Mouse (Mus musculus): ENCODE results near the gene Dpf3. TPM values are rescaled to one million over a fixed set of nuclear protein-coding genes. Genes with fewer than 3 reads are reported as not detected.

Dpf3 gene
- total RNA-seq, 4 experiments from 2014 or later, result 16.7 to 21.1 (median 18.0) TPM

DNA sequence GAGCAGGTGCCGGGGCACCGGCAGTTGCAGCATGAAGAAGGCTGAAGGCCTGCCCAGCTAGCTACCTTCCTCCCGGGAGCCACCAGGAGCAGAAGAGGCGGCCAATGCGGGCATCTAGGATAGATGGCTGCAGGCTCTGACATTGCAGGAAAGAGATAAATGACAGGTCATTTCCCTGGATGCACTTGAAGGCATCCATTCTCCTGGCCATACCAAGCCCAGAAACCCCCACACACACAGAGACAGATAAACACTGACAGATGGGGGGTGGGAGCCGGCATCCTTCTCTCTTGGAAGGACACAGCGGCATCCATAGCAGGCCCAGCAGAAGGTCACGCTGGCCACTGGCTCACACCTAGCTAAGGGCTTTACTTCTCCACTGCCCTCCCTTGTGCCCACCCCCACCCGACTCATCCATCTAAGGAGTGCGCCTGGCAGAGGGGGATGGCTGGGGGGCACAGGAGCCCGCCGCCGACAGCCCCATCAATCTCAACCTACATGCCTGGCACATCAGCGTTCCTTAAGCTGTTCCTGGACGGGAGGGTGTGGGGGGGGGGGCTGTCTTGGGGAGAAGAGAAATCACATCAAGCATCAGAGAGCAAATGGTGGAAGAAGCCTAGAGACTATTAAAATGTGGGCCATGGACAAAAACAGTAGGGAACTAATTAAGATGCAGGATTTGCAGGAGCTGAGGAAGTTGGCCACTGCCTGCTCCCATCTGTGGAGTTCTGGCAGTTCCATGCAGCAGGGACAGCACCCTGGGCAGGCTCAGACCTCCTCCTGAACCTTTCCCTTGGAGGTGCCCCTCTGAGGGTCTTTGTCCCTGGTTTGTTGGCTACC, 145.3 kb downstream of the Dpf3 start:
- no peak for DNase-seq (ENCODE audit: low spot score)

DNA sequence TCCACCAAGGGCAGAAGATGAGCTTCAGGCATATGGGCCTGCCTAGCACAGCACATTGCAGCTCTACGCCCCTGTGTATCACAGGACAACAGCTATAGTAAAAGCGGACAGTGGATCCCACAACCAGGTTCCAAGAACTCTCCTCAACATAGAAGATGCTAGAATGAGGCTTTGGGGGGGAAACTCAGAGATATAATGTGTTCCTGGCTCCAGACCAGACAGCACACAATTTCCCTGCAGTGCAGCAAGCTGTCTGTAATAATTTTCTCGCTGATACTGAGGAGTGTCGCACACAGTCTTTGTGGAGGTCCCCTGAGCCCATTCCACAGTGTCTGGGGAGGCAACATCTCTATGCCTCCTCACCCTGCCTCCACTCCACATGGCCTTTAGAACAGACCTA, 146.6 kb downstream of the Dpf3 start:
- DNase-seq (ENCODE audit: low spot score), result no peak

GRCm38 (mm10) chr12:83338345-83338744, 149.2 kb downstream of the Dpf3 start:
- no peak for DNase-seq (ENCODE audit: low spot score)

- DNase-seq (ENCODE audit: low spot score), result no peak
Observed at GRCm38 (mm10) chr12:83337776-83338149, 149.8 kb downstream of the Dpf3 start.

DNA sequence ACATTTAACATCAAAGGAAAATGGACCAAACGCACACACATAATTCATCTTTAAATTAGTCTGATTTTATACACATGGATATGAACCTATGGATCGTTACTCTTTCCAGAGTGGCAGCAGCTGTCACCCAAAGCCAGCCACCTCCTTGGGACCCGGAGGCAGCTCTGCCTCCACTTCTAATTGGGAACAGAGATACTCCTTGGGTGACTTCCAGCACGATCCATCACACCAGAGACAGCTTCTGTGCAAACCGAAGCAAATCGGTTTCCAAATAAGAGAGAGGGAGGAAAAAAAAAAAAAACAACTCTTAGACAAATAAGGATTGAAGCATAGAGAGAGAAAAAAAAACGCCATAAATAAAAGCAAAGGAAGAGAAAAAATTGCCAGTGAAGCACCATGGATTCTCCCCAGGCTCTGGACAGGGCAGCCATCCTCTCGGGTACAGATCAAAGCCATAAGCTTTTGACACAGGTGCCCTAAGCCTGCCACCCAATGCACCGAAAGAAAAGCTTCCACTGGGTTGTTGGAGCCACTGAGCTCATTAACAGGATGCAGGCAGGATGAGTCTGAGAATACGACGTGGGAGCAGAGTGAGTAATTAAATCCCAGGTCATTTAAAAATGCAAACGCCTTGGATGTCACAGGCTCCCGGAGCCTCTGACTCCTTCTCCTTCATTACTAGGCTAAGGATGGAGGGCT, 150.3 kb downstream of the Dpf3 start:
- DNase-seq (ENCODE audit: low spot score), result no peak

DNA sequence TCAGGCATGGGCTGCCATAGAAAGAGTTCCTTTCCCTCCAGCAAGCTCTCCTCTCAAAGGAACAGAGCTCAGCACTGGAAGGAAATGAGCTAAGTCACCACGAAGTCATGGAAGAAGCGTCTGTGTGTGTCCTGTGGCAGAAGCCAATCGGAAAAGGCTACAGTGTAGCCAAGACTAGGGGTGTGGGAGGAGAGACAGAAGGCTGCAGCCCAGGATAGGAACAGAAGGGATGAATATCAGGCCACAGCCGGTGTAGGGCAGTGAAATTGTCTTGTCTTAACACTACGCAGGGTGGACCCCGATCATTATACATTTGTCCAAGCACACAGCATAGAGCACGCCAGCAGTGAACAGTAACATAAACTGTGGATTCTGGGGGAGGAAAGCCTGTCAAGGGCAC, 157.5 kb downstream of the Dpf3 start:
- no peak for DNase-seq (ENCODE audit: low spot score)

DNA sequence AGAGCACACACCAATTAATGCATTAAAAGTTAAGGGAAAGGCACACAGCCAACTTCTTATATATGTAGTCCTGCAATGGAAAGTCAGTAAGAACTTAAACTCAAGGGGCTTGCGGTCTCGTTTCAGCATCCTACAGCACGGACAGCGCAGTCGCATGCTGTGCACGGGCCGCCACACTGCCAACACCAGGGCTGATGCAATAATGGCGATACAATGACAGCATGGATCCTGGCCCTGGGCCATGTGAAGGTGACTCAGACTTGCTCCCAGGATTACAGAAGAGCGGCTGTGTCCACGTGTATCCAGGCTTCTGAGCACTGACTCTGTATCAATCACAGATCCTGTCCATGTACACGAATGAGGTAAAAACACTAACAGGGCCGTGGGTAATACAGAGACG, 158.6 kb downstream of the Dpf3 start:
- no peak for DNase-seq (ENCODE audit: low spot score)

DNA sequence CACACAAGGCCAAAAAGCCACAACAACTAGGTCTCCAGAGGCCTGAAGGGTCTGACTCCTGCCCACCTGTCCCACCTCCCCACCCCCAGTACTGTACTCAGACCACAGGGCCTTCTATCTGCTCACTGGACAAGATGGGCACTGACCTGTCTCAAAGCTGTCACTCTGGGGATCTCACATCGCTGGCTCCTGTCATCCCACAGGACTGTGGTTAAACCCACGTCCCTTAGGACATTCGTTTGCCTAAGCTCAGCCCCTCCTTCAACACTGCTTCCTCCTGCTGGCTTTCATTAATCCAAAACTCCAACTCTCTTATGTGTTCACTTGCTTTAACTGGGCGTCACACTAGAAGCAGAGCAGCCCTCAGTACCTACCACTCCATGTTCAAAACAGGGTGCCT, 159.0 kb downstream of the Dpf3 start:
- DNase-seq (ENCODE audit: low spot score), result no peak

GRCm38 (mm10) chr12:83327451-83327850, 160.1 kb downstream of the Dpf3 start:
- DNase-seq (ENCODE audit: low spot score), result no peak

DNA sequence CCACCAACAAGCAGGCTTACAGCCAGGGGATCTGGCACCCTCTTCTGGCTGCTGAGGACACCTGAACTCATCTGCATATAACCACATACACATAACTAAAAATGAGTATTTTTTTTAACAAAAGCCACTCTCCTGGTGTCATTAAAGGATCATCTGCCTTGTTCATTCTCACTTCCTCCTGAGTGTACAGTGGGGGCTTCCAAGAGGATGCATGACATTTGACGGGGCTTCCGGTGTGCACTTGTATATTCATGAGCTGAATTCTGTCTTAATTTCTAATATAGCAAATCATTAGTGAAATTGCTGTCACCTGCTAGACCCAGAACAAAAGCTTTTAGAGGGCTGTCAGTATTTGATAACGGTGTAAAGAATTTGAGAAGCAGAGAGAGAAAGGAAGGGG, 166.8 kb downstream of the Dpf3 start:
- no peak for DNase-seq (ENCODE audit: low spot score)

- no peak for DNase-seq (ENCODE audit: low spot score)
Observed at GRCm38 (mm10) chr12:83317646-83318443, 169.7 kb downstream of the Dpf3 start.

GRCm38 (mm10) chr12:83314666-83315065, 172.8 kb downstream of the Dpf3 start:
- no peak for DNase-seq (ENCODE audit: low spot score)

DNA sequence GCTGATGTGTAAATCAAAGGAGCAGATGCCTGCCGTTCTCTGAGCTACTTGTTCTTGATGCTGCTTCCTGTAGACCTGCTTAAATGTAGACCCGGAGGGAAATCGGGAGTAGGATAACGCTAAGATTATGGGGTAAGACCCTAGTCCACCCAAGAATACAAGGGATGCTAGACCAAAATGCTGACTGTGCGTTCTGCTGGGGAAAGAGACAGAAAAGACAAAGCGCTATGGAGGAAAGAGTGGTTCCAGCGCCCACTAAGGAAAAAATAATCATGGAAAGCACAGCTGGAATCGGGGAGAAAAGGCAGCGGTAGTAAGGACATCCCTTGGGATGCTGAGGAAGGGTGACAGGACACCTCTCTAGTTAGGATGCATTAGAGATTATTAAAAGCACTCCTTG, 174.7 kb downstream of the Dpf3 start:
- DNase-seq (ENCODE audit: low spot score), result no peak

DNA sequence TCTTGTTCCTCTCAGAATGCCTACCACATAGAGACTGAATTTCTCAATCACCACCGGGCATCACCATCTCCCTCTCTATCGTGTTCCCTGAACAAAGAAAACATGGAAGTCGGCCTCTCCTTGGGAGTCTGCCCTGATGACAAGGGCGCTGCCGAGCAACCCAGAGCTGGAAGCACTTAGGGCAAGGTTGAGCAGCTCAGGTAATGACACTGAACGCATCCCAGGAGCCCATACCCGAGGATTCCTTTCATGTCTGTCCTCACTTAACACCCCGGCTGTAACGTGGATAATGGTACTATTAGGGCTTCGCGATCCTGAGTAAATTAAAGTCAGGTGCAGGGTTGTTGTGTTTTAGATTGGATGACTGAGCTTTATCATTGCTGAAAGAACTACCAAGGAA, 176.9 kb downstream of the Dpf3 start:
- DNase-seq (ENCODE audit: low spot score), result no peak

- no peak for DNase-seq (ENCODE audit: low spot score)
Observed at GRCm38 (mm10) chr12:83309031-83309804, 178.3 kb downstream of the Dpf3 start.

- DNase-seq (ENCODE audit: low spot score), result no peak
Observed at GRCm38 (mm10) chr12:83308627-83309026, 178.9 kb downstream of the Dpf3 start.

- no peak for DNase-seq (ENCODE audit: low spot score)
Observed at GRCm38 (mm10) chr12:83303221-83303620, 184.3 kb downstream of the Dpf3 start.

DNA sequence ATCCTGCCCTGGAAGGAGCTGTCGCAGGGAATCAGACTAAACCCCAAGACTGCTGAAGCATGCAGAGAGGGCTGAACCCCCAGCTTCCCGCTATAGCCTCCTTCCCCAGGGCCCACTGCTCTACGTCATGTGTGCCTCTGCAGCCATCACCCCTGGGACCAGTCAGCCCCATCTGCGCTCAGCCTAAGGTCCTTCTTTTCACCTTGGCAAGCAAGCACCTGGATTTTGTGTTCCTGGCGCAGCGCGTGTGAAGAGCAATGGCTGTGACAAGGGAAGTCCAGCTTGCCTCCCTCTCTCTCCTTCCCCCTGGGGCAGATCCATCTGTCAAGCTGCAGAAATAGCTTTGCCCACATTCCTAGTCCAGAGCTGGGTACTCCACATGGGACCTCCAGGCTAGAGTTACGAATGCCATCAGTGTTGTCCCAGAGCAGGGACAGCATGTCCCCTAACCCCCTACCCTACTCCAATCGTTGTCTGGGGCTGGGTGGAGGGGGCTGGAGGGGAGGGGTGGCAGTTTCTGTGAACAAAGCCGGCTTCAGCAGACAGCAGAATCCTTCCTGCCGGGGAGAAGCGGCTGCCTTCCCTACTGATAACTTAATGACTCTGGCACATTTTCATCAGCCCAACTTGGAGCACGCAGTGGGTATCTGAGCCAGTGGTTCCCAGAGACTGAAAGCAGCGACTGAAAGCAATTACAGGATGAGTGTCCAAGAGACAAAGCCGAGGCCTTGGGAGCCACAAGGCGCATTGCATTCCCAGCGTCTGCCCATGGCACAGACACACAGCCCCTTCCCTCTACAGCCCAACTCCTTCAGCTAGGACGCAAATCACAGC, 185.0 kb downstream of the Dpf3 start:
- DNase-seq (ENCODE audit: low spot score), result peak; percentile 31

GRCm38 (mm10) chr12:83301616-83302319, 185.7 kb downstream of the Dpf3 start:
- peak; percentile 19 for DNase-seq (ENCODE audit: low spot score)

DNA sequence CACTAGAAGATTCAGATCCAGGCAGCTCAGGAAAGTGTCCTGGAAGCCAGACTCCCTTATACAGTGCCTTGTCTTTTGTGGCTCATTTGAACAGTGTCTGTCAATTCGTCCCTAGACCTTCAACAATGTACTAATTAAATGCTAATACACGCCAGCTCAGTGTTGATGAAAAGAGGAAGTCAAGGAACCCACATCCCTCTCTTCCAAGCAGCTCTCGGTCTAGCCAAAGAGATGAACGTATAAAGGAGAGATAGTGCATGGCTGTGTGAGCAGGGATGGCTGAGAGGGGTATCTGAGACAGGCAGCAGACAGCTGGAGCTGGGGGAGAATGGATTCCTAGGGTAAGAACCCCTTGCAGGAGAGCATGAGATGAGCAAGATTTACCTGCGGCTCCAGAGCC, 189.2 kb downstream of the Dpf3 start:
- no peak for DNase-seq (ENCODE audit: low spot score)
